Mouse (Mus musculus): ENCODE data around the gene Thbd. TPM values are rescaled to one million over a fixed set of nuclear protein-coding genes. Genes with fewer than 3 reads are reported as not detected.

The Thbd gene
- total RNA-seq, 1 experiment from 2014 or later, result 81.2 TPM

- no peak for ATAC-seq (replicated peaks; ENCODE audit: insufficient number of reproducible peaks, low FRiP score, low TSS enrichment, poor library complexity, severe bottlenecking)
Observed at GRCm38 (mm10) chr2:148428523-148428922, 20.5 kb upstream of the Thbd start.

- no peak for ATAC-seq (replicated peaks; ENCODE audit: insufficient number of reproducible peaks, low FRiP score, low TSS enrichment, poor library complexity, severe bottlenecking)
Observed at GRCm38 (mm10) chr2:148427553-148427952, 19.6 kb upstream of the Thbd start.

- ATAC-seq (replicated peaks; ENCODE audit: insufficient number of reproducible peaks, low FRiP score, low TSS enrichment, poor library complexity, severe bottlenecking), result no peak
Observed at GRCm38 (mm10) chr2:148425709-148426382, 17.9 kb upstream of the Thbd start.

- no peak for ATAC-seq (replicated peaks; ENCODE audit: insufficient number of reproducible peaks, low FRiP score, low TSS enrichment, poor library complexity, severe bottlenecking)
Observed at GRCm38 (mm10) chr2:148421706-148422105, 13.7 kb upstream of the Thbd start.

- ATAC-seq (replicated peaks; ENCODE audit: insufficient number of reproducible peaks, low FRiP score, low TSS enrichment, poor library complexity, severe bottlenecking), result no peak
Observed at GRCm38 (mm10) chr2:148421112-148421511, 13.1 kb upstream of the Thbd start.

GRCm38 (mm10) chr2:148419776-148420175 lies 11.8 kb upstream of the Thbd start:
- no peak for ATAC-seq (replicated peaks; ENCODE audit: insufficient number of reproducible peaks, low FRiP score, low TSS enrichment, poor library complexity, severe bottlenecking)

GRCm38 (mm10) chr2:148419151-148419550 lies 11.2 kb upstream of the Thbd start:
- ATAC-seq (replicated peaks; ENCODE audit: insufficient number of reproducible peaks, low FRiP score, low TSS enrichment, poor library complexity, severe bottlenecking), result no peak

GRCm38 (mm10) chr2:148409821-148410220 lies 1.8 kb upstream of the Thbd start:
- no peak for ATAC-seq (replicated peaks; ENCODE audit: insufficient number of reproducible peaks, low FRiP score, low TSS enrichment, poor library complexity, severe bottlenecking)

GRCm38 (mm10) chr2:148409141-148409540 lies 1.2 kb upstream of the Thbd start:
- ATAC-seq (replicated peaks; ENCODE audit: insufficient number of reproducible peaks, low FRiP score, low TSS enrichment, poor library complexity, severe bottlenecking), result peak; percentile 67

GRCm38 (mm10) chr2:148408761-148409120 lies 753 bp upstream of the Thbd start:
- no peak for ATAC-seq (replicated peaks; ENCODE audit: insufficient number of reproducible peaks, low FRiP score, low TSS enrichment, poor library complexity, severe bottlenecking)

GRCm38 (mm10) chr2:148406971-148407869 lies 768 bp downstream of the Thbd start:
- 0 out of 2 replicates have a peak, but pooled peaks have one; percentile 4 for ATAC-seq (replicated peaks; ENCODE audit: insufficient number of reproducible peaks, low FRiP score, low TSS enrichment, poor library complexity, severe bottlenecking)

- peak; percentile 33 for ATAC-seq (replicated peaks; ENCODE audit: insufficient number of reproducible peaks, low FRiP score, low TSS enrichment, poor library complexity, severe bottlenecking)
Observed at GRCm38 (mm10) chr2:148406160-148406970, 1.6 kb downstream of the Thbd start.

- ATAC-seq (replicated peaks; ENCODE audit: insufficient number of reproducible peaks, low FRiP score, low TSS enrichment, poor library complexity, severe bottlenecking), result no peak
Observed at GRCm38 (mm10) chr2:148404906-148405305, 3.1 kb downstream of the Thbd start.

- ATAC-seq (replicated peaks; ENCODE audit: insufficient number of reproducible peaks, low FRiP score, low TSS enrichment, poor library complexity, severe bottlenecking), result peak; percentile 34
Observed at GRCm38 (mm10) chr2:148402227-148402626, 5.8 kb downstream of the Thbd start.

GRCm38 (mm10) chr2:148398901-148399685 lies 8.9 kb downstream of the Thbd start:
- ATAC-seq (replicated peaks; ENCODE audit: insufficient number of reproducible peaks, low FRiP score, low TSS enrichment, poor library complexity, severe bottlenecking), result no peak

GRCm38 (mm10) chr2:148397784-148398100 lies 10.2 kb downstream of the Thbd start:
- no peak for ATAC-seq (replicated peaks; ENCODE audit: insufficient number of reproducible peaks, low FRiP score, low TSS enrichment, poor library complexity, severe bottlenecking)

GRCm38 (mm10) chr2:148397015-148397783 lies 10.8 kb downstream of the Thbd start:
- peak; percentile 25 for ATAC-seq (replicated peaks; ENCODE audit: insufficient number of reproducible peaks, low FRiP score, low TSS enrichment, poor library complexity, severe bottlenecking)

- ATAC-seq (replicated peaks; ENCODE audit: insufficient number of reproducible peaks, low FRiP score, low TSS enrichment, poor library complexity, severe bottlenecking), result no peak
Observed at GRCm38 (mm10) chr2:148396209-148396608, 11.8 kb downstream of the Thbd start.

Measured in monocyte, adult 5-6 weeks (primary cell).